Mouse (Mus musculus) neural tube, embryonic 11.5 days (tissue): Measurements from ENCODE around the gene Sipa1l1. TPM values are rescaled to one million over a fixed set of nuclear protein-coding genes. Genes with fewer than 3 reads are reported as not detected.

ENCODE experiments used
- ATAC-seq: fragments of 200-750 bp; cut with Nextera tagmentation; 2 replicates; pipeline ENCODE4 v1.8.0; 2017; ENCODE audit warnings: moderate number of reproducible peaks, mild to moderate bottlenecking, moderate TSS enrichment, moderate library complexity; ENCODE audit not compliant: insufficient read depth, low FRiP score, low TSS enrichment
- DNase-seq: peaks from one replicate; pipeline ENCODE4 v3.0.0-alpha.2; 2015; ENCODE audit warnings: low spot score
- H3K27ac ChIP-seq: fragments of 300-500 bp; sonication (generic); 2 replicates; pipeline ENCODE4 v1.5.1; 2014; ENCODE audit warnings: low read depth, mild to moderate bottlenecking, low read length
- H3K27me3 ChIP-seq: fragments of 300-500 bp; sonication (generic); 2 replicates; pipeline ENCODE4 v1.6.1; 2014; ENCODE audit warnings: mild to moderate bottlenecking, low read length, mixed read lengths; ENCODE audit not compliant: control insufficient read depth, insufficient read depth
- H3K36me3 ChIP-seq: fragments of 300-500 bp; sonication (generic); 2 replicates; pipeline ENCODE4 v1.6.1; 2014; ENCODE audit warnings: mild to moderate bottlenecking, low read length, moderate library complexity, mixed read lengths; ENCODE audit not compliant: control insufficient read depth, insufficient read depth
- H3K4me1 ChIP-seq: fragments of 300-500 bp; sonication (generic); 2 replicates; pipeline ENCODE4 v1.6.1; 2014; ENCODE audit warnings: low read length, mixed read lengths; ENCODE audit not compliant: control insufficient read depth, insufficient read depth
- H3K4me2 ChIP-seq: fragments of 300-500 bp; sonication (generic); 2 replicates; pipeline ENCODE4 v1.6.1; 2014; ENCODE audit warnings: low read depth, mild to moderate bottlenecking, moderate library complexity
- H3K4me3 ChIP-seq: fragments of 300-500 bp; sonication (generic); 2 replicates; pipeline ENCODE4 v1.5.1; 2014; ENCODE audit warnings: low read depth, low read length
- H3K9ac ChIP-seq: fragments of 300-500 bp; sonication (generic); 2 replicates; pipeline ENCODE4 v1.6.1; 2014; ENCODE audit warnings: mild to moderate bottlenecking, low read length
- H3K9me3 ChIP-seq: fragments of 300-500 bp; sonication (generic); 2 replicates; pipeline ENCODE4 v1.6.1; 2016; ENCODE audit warnings: low read length; ENCODE audit not compliant: control insufficient read depth
- WGBS: fragments of 180-500 bp; shearing (Covaris S2); extraction: QIAGEN DNeasy Blood & Tissue Kit; methylation state at CpG from one replicate; pipeline ENCODE4 v1.1.7; 2014; 5-methylcytosine and 5-hydroxymethylcytosine counted together
- polyA plus RNA-seq: library from polyadenylated mRNA; unstranded; fragments of >200 nt; fragmentation: Nextera tagmentation; extraction: Ambion mirVana; gene quantifications from 2 replicates; pipeline ENCODE4 v1.2.1, GENCODE M21; 2014

Gene Sipa1l1
- polyA plus RNA-seq, 1 experiment from 2014 or later, result 22.3 TPM

DNA sequence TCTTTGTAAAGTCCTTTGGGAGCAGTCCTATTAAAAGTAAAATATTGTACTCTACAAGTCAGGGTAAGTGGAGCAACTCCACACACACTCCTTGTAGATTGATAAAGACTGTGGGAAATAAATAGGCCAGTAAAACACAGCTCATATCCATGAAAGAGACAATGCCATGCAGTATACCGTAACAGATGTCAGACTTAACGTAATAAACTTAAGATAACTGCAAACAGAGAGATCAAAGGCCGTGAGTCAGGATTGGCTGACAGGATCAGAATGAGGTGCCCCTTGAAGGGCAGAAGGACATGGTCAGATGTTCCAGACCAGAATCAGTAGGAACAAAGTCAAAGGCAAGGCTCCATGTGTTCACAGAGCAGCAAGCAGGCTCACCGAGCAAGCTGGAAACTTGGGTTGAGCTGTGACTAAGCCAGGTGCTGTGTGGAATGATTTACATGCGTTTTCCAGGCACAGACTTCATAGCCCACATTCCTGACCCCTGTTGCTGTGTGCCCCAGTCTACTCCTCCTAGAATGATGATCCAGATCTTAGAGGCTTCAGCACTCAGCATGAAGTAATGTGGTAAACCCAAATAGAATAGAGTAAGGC, 196.3 kb downstream of the Sipa1l1 start:
- Histone ChIP-seq H3K4me1 (peaks cover 3% of the 10 kb centered on the region; the same call in 1 of the 2 replicates), H3K27me3 (no peaks in the 10 kb centered on the region), H3K4me2 (no peak overlapping the region), H3K27ac (no peak overlapping the region), H3K36me3 (no peaks in the 10 kb centered on the region), H3K9me3 (no peaks in the 10 kb centered on the region), H3K9ac (no peak overlapping the region), H3K4me3 (no peak overlapping the region)
- ATAC-seq (no peak), DNase-seq (no peak)
- 62% methylated on average over 5 of the region's 5 CpGs for WGBS

DNA sequence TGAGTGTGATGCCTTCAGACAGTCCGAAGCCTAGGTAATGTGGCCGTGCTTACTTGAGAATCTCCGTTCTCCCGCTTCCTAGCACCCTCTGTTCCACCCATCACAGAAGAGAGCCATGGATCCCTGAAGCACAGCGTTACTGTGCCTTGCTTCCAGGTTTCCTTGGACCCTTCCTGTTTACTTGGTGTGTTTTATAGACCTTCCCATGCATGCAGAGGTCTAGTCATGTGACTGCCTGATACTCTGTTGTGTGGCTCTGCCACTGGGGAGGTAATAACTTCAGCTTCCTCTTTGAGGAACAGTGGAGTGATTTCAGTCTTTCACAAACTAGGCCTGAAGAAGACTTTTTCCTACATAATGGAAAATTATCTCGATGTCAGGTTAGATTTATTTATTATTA, 197.6 kb downstream of the Sipa1l1 start:
- Histone ChIP-seq H3K9ac (no peak overlapping the region), H3K4me3 (no peak overlapping the region), H3K27ac (no peak overlapping the region), H3K36me3 (no peaks in the 10 kb centered on the region), H3K4me1 (peaks cover 3% of the 10 kb centered on the region; the same call in 1 of the 2 replicates), H3K4me2 (no peak overlapping the region), H3K27me3 (no peaks in the 10 kb centered on the region), H3K9me3 (no peaks in the 10 kb centered on the region)
- 88% methylated on average over 6 of the region's 6 CpGs for WGBS
- DNase-seq (no peak), ATAC-seq (no peak)

DNA sequence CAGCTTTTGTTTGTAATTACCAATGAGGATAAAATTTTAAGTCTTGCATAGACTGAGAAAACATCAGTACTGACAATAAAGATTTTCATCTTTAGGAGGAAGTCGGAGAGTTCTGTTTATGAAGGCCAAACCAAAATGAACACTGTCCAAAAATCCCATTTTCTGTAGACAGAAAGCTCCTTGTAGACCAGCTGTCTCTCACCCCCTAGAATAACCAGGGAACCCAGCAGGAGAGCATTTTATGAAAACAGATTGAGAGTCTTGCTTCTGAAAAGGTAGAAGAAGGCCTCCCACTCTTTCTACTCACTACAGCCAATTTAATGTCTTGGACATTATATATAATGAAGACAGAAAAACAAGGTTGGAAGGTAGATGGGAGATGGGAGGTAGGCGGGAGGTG, 198.2 kb downstream of the Sipa1l1 start:
- 77% methylated on average over 2 of the region's 2 CpGs for WGBS
- H3K27ac ChIP-seq, result no peak overlapping the region
- peaks cover 3% of the 10 kb centered on the region; the same call in 1 of the 2 replicates for H3K4me1 ChIP-seq
- H3K9ac ChIP-seq, result no peak overlapping the region
- no peaks in the 10 kb centered on the region for H3K36me3 ChIP-seq
- ATAC-seq, result no peak
- H3K4me3 ChIP-seq, result no peak overlapping the region
- no peak overlapping the region for H3K4me2 ChIP-seq
- H3K9me3 ChIP-seq, result no peaks in the 10 kb centered on the region
- DNase-seq, result no peak
- H3K27me3 ChIP-seq, result no peaks in the 10 kb centered on the region

DNA sequence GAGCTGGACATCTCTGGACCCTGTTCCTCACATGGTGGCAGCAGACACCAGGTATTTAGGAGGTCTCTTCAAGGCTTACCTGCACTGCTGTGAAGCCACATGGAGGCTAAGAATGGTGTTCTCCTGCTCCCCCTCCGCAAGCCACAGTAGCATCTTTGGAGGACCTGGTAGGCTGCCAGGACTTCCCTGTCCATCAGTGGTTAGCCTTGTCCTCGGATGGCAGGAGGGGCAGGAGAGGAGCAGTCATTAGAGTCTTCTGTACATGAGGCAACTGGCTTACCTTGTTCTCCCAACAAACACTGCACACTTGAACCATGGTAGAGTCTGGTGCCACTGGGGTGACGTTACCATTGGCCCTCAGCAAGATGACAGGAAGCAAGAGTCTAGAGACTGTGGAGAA, 198.9 kb downstream of the Sipa1l1 start:
- H3K9ac ChIP-seq, result no peak overlapping the region
- no peaks in the 10 kb centered on the region for H3K9me3 ChIP-seq
- 91% methylated on average over 3 of the region's 3 CpGs for WGBS
- no peaks in the 10 kb centered on the region for H3K36me3 ChIP-seq
- no peak overlapping the region for H3K27ac ChIP-seq
- H3K4me3 ChIP-seq, result no peak overlapping the region
- H3K4me1 ChIP-seq, result peaks cover 3% of the 10 kb centered on the region; the same call in 1 of the 2 replicates
- ATAC-seq, result no peak
- no peak overlapping the region for H3K4me2 ChIP-seq
- H3K27me3 ChIP-seq, result no peaks in the 10 kb centered on the region
- no peak for DNase-seq

DNA sequence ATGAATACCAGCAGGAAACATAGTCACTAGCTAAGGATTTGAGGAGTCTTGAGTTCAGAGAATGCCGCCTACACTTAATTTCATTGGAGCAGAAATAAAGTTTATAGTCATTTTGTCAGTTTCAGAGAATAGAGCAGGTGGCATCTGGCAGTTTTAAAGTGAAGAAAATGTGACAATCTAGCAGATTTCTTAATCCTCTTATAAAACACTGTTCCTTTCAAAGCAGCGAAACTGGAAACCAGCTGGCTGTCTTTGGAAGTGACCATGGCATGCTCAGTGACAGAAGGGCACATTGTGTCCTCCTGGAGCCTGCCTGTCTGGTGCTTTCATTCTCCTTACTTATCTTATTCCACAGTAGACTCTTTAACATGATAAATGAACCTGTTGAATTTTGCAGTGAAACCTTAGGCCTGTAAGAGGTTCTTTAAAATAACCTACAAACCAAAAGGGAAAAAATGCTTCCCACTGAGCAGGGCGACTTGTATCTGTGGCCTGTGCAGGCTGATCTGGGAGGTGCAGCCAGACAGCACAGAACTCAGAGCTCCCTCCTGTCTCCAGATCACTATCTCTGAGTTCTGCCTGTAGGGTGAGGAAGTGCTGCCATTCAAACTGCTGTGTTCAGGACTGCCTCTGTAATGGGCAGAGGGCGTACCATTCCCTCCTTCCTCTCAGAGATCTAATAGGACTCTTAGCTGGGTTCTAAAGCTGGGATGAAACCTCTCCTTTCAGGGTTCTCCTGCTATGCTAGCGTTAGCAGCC, 200.5 kb downstream of the Sipa1l1 start:
- H3K27me3 ChIP-seq, result no peaks in the 10 kb centered on the region

DNA sequence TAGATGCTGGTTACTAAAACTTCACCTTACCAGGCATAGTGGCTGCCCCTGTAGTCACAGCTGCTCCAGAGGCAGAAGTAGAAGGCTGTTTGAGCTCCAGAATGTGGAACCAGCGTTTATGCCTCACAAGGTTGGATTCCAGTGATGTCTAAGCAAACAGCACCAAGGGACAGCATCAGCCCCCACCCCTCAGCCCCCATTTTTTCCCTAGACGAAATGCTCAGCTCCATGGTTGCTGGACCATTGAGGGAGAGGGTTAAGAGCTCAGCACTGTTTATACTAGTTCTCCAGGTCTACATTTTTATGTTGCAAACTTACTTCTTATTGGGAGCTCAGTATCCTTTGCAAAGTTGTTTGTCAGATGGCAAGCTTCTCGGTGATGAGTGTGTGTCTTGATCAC, 202.1 kb downstream of the Sipa1l1 start:
- Histone ChIP-seq H3K27ac (no peak overlapping the region), H3K9me3 (no peaks in the 10 kb centered on the region), H3K36me3 (no peaks in the 10 kb centered on the region), H3K27me3 (no peaks in the 10 kb centered on the region), H3K4me2 (no peak overlapping the region), H3K9ac (no peak overlapping the region), H3K4me1 (no peaks in the 10 kb centered on the region; the same call in 1 of the 2 replicates), H3K4me3 (no peak overlapping the region)
- DNase-seq, result no peak
- ATAC-seq, result no peak
- 71% methylated on average over 3 of the region's 3 CpGs for WGBS

More for the DNA sequence above, 200.5 kb downstream of the Sipa1l1 start:
- no peak for DNase-seq
- no peak for ATAC-seq
- Histone ChIP-seq H3K9me3 (no peaks in the 10 kb centered on the region), H3K4me3 (no peak overlapping the region), H3K4me1 (peaks cover 3% of the 10 kb centered on the region; the same call in 1 of the 2 replicates), H3K4me2 (no peak overlapping the region), H3K9ac (no peak overlapping the region), H3K27ac (no peak overlapping the region), H3K36me3 (no peaks in the 10 kb centered on the region)
- 69% methylated on average over 5 of the region's 5 CpGs for WGBS

DNA sequence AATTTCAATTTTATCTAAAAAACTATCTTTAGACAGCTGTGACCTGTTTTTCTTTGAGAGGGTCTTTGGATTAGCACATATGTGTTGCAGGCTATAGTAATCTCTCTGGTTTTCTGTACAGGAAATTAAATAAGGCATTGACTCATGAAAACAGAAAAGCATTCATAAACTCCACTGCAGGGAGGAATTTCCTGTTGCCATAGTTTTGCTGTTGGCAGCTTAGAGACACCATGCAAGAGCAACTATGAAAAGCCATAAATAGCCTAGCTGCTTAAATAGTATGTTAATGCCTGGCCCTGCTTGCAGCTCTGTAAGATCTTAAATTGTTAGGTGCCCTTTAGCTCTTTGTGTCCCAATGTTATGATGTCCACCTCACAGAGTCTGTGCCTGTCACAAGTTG, 204.9 kb downstream of the Sipa1l1 start:
- ATAC-seq (no peak), DNase-seq (no peak)
- H3K4me2 ChIP-seq, result no peak overlapping the region
- H3K27ac ChIP-seq, result no peak overlapping the region
- H3K9ac ChIP-seq, result no peak overlapping the region
- no peaks in the 10 kb centered on the region for H3K36me3 ChIP-seq
- H3K4me3 ChIP-seq, result no peak overlapping the region
- no peaks in the 10 kb centered on the region for H3K9me3 ChIP-seq
- no peaks in the 10 kb centered on the region; the same call in 1 of the 2 replicates for H3K4me1 ChIP-seq
- H3K27me3 ChIP-seq, result no peaks in the 10 kb centered on the region

DNA sequence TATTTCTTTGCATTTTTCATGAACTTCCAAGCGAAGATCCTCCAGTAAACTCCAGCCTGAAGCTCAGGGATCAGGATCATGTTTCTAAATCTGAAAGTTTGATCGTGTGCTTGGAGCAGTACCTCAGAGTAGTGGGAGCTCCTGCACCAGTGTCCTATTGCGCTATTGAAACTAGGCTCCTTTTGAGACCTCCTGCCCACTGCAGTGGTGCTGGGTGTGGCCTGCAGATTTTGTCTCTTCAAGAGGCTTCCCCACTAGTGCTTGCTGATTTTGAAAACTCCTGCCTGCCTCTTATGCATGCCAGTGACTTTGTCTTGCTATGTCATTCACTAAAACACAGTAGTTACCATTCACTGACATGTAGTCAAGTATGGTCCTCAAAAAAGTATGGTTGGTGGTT, 213.8 kb downstream of the Sipa1l1 start:
- no peaks in the 10 kb centered on the region for H3K4me1 ChIP-seq
- DNase-seq (no peak), ATAC-seq (no peak)
- H3K36me3 ChIP-seq, result 0 out of 2 replicates have a peak, but pooled peaks cover 2% of the 10 kb centered on the region
- no peak overlapping the region for H3K9ac ChIP-seq
- WGBS, result 88% methylated on average over 3 of the region's 3 CpGs
- no peak overlapping the region for H3K4me2 ChIP-seq
- H3K4me3 ChIP-seq, result no peak overlapping the region
- H3K9me3 ChIP-seq, result no peaks in the 10 kb centered on the region
- no peaks in the 10 kb centered on the region for H3K27me3 ChIP-seq
- no peak overlapping the region for H3K27ac ChIP-seq

DNA sequence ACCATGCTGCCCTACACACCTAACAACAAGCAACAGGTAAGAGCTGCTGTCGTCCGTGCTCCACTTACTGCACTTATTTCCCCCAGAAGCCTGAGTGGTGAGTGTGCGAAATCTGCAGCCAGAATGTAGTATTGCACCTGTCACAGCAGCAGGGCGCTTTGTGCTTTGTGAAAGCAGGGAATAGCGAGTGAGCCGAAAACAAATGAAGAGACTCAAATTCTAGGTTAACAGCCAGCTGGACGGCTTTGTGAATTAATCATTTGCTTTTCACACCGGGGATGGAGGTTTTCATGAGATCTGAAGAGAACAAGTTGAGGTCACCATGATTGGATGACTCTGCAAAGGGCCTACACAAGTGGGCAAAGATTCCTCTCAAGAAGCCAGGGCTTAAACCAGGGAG, 215.6 kb downstream of the Sipa1l1 start:
- Histone ChIP-seq H3K4me1 (no peaks in the 10 kb centered on the region), H3K4me3 (no peak overlapping the region), H3K27me3 (no peaks in the 10 kb centered on the region), H3K4me2 (no peak overlapping the region), H3K9ac (no peak overlapping the region), H3K27ac (no peak overlapping the region), H3K9me3 (no peaks in the 10 kb centered on the region), H3K36me3 (0 out of 2 replicates have a peak, but pooled peaks cover 2% of the 10 kb centered on the region)
- 89% methylated on average over 8 of the region's 8 CpGs for WGBS
- DNase-seq (no peak), ATAC-seq (no peak)
